Mouse (Mus musculus) cerebellum, adult 2 months (tissue): ENCODE data around the gene Mtrf1.

Experiments
- CTCF ChIP-seq: fragments of 200-500 bp; IDR thresholded peaks from 2 replicates; pipeline ENCODE4 v1.5.1; 2011; ENCODE audit warnings: low read depth, mild to moderate bottlenecking, control low read depth, low read length, moderate library complexity, borderline replicate concordance; ENCODE audit not compliant: insufficient read depth
- POLR2A ChIP-seq: fragments of 200-500 bp; IDR thresholded peaks from 2 replicates; pipeline ENCODE4 v1.6.1; 2011; ENCODE audit warnings: low read length, control low read depth, borderline replicate concordance; ENCODE audit not compliant: insufficient read depth

DNA sequence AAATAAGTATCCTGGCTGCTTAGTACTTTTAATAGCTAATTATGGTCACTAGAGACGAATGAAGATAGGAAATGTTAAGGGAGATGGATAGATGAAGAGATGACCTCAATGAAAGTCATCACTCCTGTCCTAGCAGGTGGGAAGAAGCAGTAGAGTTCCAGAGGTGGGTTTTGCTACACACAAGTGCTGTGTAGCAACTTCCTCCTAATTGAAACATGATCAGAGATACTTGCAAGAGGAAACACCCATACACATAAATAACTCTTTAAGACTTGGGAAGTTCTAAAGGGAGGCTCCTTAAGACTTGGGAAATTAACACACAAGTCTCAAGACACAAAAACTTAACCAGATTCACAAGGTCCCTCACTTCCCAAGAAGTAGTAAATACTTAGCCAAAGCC lies 36.5 kb downstream of the Mtrf1 start:
- no peak for TF ChIP-seq CTCF
- TF ChIP-seq POLR2A: no peak
